Mouse (Mus musculus): ENCODE measurements around the gene Caln1. TPM values are rescaled to one million over a fixed set of nuclear protein-coding genes. Genes with fewer than 3 reads are reported as not detected.

Gene Caln1
- total and polyA plus RNA-seq, 3 experiments: not detected

DNA sequence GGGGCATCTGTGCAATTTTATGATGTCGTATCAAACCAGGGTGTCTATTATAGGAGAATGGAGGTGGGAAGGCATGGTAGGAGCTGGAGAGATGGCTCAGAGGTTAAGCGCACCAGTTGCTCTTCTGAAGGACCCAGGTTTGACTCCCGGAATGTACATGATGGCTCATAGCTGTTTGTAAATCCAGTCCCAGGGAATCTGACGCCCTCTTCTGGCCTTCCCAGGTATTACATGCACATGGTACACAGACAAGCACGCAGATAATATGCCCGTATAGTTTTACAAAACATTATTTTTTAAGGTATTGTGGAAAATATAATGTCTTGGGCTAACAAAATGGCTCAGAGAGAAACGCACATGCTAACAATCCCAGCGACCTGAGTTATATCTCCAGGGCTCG lies 443.8 kb downstream of the Caln1 start:
- no peaks in the 10 kb centered on the region for H3K4me1 ChIP-seq (ENCODE audit: control insufficient read depth in 1 of 2, insufficient read depth in 2 of 2, low read length in 2 of 2)
- no peaks in the 10 kb centered on the region for H3K36me3 ChIP-seq (ENCODE audit: control insufficient read depth in 1 of 2, insufficient read depth in 2 of 2, low read length in 2 of 2)
- DNase-seq (ENCODE audit: low read depth, low spot score): no peak
- H3K79me2 ChIP-seq (ENCODE audit: control insufficient read depth, insufficient read depth, low read length, poor library complexity): no peaks in the 10 kb centered on the region
- H3K27ac ChIP-seq (ENCODE audit: control insufficient read depth, low read depth, low read length): no peak overlapping the region
- no peaks in the 10 kb centered on the region for H3K27me3 ChIP-seq (ENCODE audit: control insufficient read depth in 1 of 2, insufficient read depth in 2 of 2, low read length in 2 of 2)
- H3K9ac ChIP-seq (ENCODE audit: control insufficient read depth, low read depth, low read length, poor library complexity, severe bottlenecking): no peak overlapping the region
- H3K4me3 ChIP-seq (ENCODE audit: control insufficient read depth in 1 of 2, insufficient read depth in 1 of 2, low read depth in 2 of 2, low read length in 2 of 2): no peak overlapping the region
- H3K9me3 ChIP-seq (replicated peaks; ENCODE audit: insufficient read depth, low read length): no peaks in the 10 kb centered on the region
- TF ChIP-seq CTCF (IDR thresholded peaks at IDR 0.05 in 2 of 3, conservative IDR thresholded peaks at IDR 0.05 in 1 of 3; ENCODE audit: control insufficient read depth in 1 of 3, insufficient read depth in 1 of 3, low read depth in 2 of 3, low read length in 3 of 3, poor library complexity in 1 of 3, severe bottlenecking in 1 of 3) (peak in 1 of 3 experiments; percentile 29; a peak in 1 of 6 replicates), ZNF384 (IDR thresholded peaks at IDR 0.05; ENCODE audit: low read depth, low read length) (no peak), NELFE (IDR thresholded peaks at IDR 0.05; ENCODE audit: low read depth, low read length) (no peak)

GRCm38 (mm10) chr5:130815352-130815751 lies 446.1 kb downstream of the Caln1 start:
- Histone ChIP-seq H3K27ac (ENCODE audit: control insufficient read depth, low read depth, low read length) (no peak overlapping the region), H3K4me1 (ENCODE audit: control insufficient read depth in 1 of 2, insufficient read depth in 2 of 2, low read length in 2 of 2) (no peaks in the 10 kb centered on the region), H3K9ac (ENCODE audit: control insufficient read depth, low read depth, low read length, poor library complexity, severe bottlenecking) (no peak overlapping the region), H3K4me3 (ENCODE audit: control insufficient read depth in 1 of 2, insufficient read depth in 1 of 2, low read depth in 2 of 2, low read length in 2 of 2) (no peak overlapping the region), H3K36me3 (ENCODE audit: control insufficient read depth in 1 of 2, insufficient read depth in 2 of 2, low read length in 2 of 2) (no peaks in the 10 kb centered on the region), H3K79me2 (ENCODE audit: control insufficient read depth, insufficient read depth, low read length, poor library complexity) (no peaks in the 10 kb centered on the region), H3K9me3 (replicated peaks; ENCODE audit: insufficient read depth, low read length) (no peaks in the 10 kb centered on the region), H3K27me3 (ENCODE audit: control insufficient read depth in 1 of 2, insufficient read depth in 2 of 2, low read length in 2 of 2) (no peaks in the 10 kb centered on the region)
- TF ChIP-seq POLR2AphosphoS2 (IDR thresholded peaks at IDR 0.05; ENCODE audit: low read length) (no peak), ZNF384 (IDR thresholded peaks at IDR 0.05; ENCODE audit: low read depth, low read length) (no peak), E2F4 (IDR thresholded peaks at IDR 0.05; ENCODE audit: borderline replicate concordance, low read depth, low read length) (no peak), KAT2A (conservative IDR thresholded peaks at IDR 0.05; ENCODE audit: low read depth, low read length) (no peak), USF1 (IDR thresholded peaks at IDR 0.05; ENCODE audit: low read depth, low read length) (no peak)
- DNase-seq (ENCODE audit: low read depth, low spot score): no peak

GRCm38 (mm10) chr5:130820021-130820648 lies 450.9 kb downstream of the Caln1 start:
- Histone ChIP-seq H3K4me1 (ENCODE audit: control insufficient read depth in 1 of 2, insufficient read depth in 2 of 2, low read length in 2 of 2) (no peaks in the 10 kb centered on the region), H3K27me3 (ENCODE audit: control insufficient read depth in 1 of 2, insufficient read depth in 2 of 2, low read length in 2 of 2) (no peaks in the 10 kb centered on the region), H3K4me3 (ENCODE audit: control insufficient read depth in 1 of 2, insufficient read depth in 1 of 2, low read depth in 2 of 2, low read length in 2 of 2) (no peak overlapping the region), H3K9me3 (replicated peaks; ENCODE audit: insufficient read depth, low read length) (no peaks in the 10 kb centered on the region), H3K9ac (ENCODE audit: control insufficient read depth, low read depth, low read length, poor library complexity, severe bottlenecking) (no peak overlapping the region), H3K79me2 (ENCODE audit: control insufficient read depth, insufficient read depth, low read length, poor library complexity) (no peaks in the 10 kb centered on the region), H3K36me3 (ENCODE audit: control insufficient read depth in 1 of 2, insufficient read depth in 2 of 2, low read length in 2 of 2) (no peaks in the 10 kb centered on the region), H3K27ac (ENCODE audit: control insufficient read depth, low read depth, low read length) (no peak overlapping the region)
- DNase-seq (ENCODE audit: low read depth, low spot score): no peak
- TF ChIP-seq POLR2AphosphoS2 (IDR thresholded peaks at IDR 0.05; ENCODE audit: low read length) (no peak), CHD1 (IDR thresholded peaks at IDR 0.05; ENCODE audit: low read depth, low read length) (no peak), KAT2A (conservative IDR thresholded peaks at IDR 0.05; ENCODE audit: low read depth, low read length) (no peak), ZMIZ1 (IDR thresholded peaks at IDR 0.05; ENCODE audit: low read depth, low read length) (no peak), E2F4 (IDR thresholded peaks at IDR 0.05; ENCODE audit: borderline replicate concordance, low read depth, low read length) (no peak), MEF2A (IDR thresholded peaks at IDR 0.05; ENCODE audit: extremely low read depth, insufficient replicate concordance, low read depth, low read length, poor library complexity, severe bottlenecking) (no peak), GABPA (IDR thresholded peaks at IDR 0.05; ENCODE audit: low read depth, low read length) (no peak), NELFE (IDR thresholded peaks at IDR 0.05; ENCODE audit: low read depth, low read length) (no peak), HCFC1 (IDR thresholded peaks at IDR 0.05; ENCODE audit: low read depth, low read length) (no peak), ZKSCAN1 (IDR thresholded peaks at IDR 0.05; ENCODE audit: low read depth, low read length) (no peak), ZNF384 (IDR thresholded peaks at IDR 0.05; ENCODE audit: low read depth, low read length) (no peak), TCF12 (IDR thresholded peaks at IDR 0.05; ENCODE audit: low read depth, low read length) (no peak), MXI1 (IDR thresholded peaks at IDR 0.05; ENCODE audit: low read depth, low read length) (no peak), NRF1 (IDR thresholded peaks at IDR 0.05; ENCODE audit: insufficient read depth, low read depth, low read length, poor library complexity, severe bottlenecking) (no peak), SMC3 (IDR thresholded peaks at IDR 0.05; ENCODE audit: low read depth, low read length) (no peak), EP300 (IDR thresholded peaks at IDR 0.05; ENCODE audit: low read depth in 1 of 2, low read length in 2 of 2) (no peak), CHD2 (IDR thresholded peaks at IDR 0.05; ENCODE audit: low read length) (no peak), POLR2AphosphoS5 (IDR thresholded peaks at IDR 0.05; ENCODE audit: borderline replicate concordance, low read depth, low read length) (no peak)
